Mouse (Mus musculus) midbrain, embryonic 15.5 days (tissue): Measurements from ENCODE around the gene Ripor1. TPM values are rescaled to one million over a fixed set of nuclear protein-coding genes. Genes with fewer than 3 reads are reported as not detected.
A peak's percentile ranks its signal among the peaks of the same experiment; 100 is the strongest.
"Not testable (repeated sequence)": the region's sequence is repeated elsewhere in the genome, so short reads cannot be mapped to it uniquely, and the experiment has no call there.

ENCODE experiments used
- ATAC-seq: fragments of 200-750 bp; cut with Nextera tagmentation; replicated peaks from 2 replicates; pipeline ENCODE4 v1.8.0; 2017; ENCODE audit warnings: moderate TSS enrichment
- H3K27ac ChIP-seq: fragments of 300-500 bp; sonication (generic); 2 replicates; pipeline ENCODE4 v1.5.1; 2015; ENCODE audit warnings: mild to moderate bottlenecking, inconsistent platforms
- H3K27me3 ChIP-seq: fragments of 300-500 bp; sonication (generic); replicated peaks from 2 replicates; pipeline ENCODE4 v1.6.1; 2015; ENCODE audit warnings: inconsistent platforms
- H3K36me3 ChIP-seq: fragments of 300-500 bp; sonication (generic); replicated peaks from 2 replicates; pipeline ENCODE4 v1.6.1; 2015; ENCODE audit warnings: inconsistent platforms
- H3K4me1 ChIP-seq: fragments of 300-500 bp; sonication (generic); 2 replicates; pipeline ENCODE4 v1.6.1; 2015; ENCODE audit warnings: inconsistent platforms
- H3K4me2 ChIP-seq: fragments of 300-500 bp; sonication (generic); 2 replicates; pipeline ENCODE4 v1.6.1; 2015; ENCODE audit warnings: inconsistent platforms, mild to moderate bottlenecking, moderate library complexity
- H3K4me3 ChIP-seq: fragments of 300-500 bp; sonication (generic); 2 replicates; pipeline ENCODE4 v1.5.1; 2015; ENCODE audit warnings: mild to moderate bottlenecking, inconsistent platforms
- H3K9ac ChIP-seq: fragments of 300-500 bp; sonication (generic); 2 replicates; pipeline ENCODE4 v1.6.1; 2015; ENCODE audit warnings: mild to moderate bottlenecking, inconsistent platforms
- H3K9me3 ChIP-seq: fragments of 300-500 bp; sonication (generic); 2 replicates; pipeline ENCODE4 v1.6.1; 2016; ENCODE audit warnings: inconsistent platforms
- WGBS: fragments of 180-500 bp; shearing (Covaris S2); methylation state at CpG from one replicate; pipeline ENCODE4 v1.1.7; 2015; ENCODE audit warnings: mixed read lengths; 5-methylcytosine and 5-hydroxymethylcytosine counted together
- polyA plus RNA-seq: library from polyadenylated mRNA; unstranded; fragments of >200 nt; fragmentation: Nextera tagmentation; extraction: Ambion mirVana; gene quantifications from 2 replicates; pipeline ENCODE4 v1.2.1, GENCODE M21; 2015

Ripor1 gene
- polyA plus RNA-seq = 35.4 and 36.5 TPM in 2 replicates

DNA sequence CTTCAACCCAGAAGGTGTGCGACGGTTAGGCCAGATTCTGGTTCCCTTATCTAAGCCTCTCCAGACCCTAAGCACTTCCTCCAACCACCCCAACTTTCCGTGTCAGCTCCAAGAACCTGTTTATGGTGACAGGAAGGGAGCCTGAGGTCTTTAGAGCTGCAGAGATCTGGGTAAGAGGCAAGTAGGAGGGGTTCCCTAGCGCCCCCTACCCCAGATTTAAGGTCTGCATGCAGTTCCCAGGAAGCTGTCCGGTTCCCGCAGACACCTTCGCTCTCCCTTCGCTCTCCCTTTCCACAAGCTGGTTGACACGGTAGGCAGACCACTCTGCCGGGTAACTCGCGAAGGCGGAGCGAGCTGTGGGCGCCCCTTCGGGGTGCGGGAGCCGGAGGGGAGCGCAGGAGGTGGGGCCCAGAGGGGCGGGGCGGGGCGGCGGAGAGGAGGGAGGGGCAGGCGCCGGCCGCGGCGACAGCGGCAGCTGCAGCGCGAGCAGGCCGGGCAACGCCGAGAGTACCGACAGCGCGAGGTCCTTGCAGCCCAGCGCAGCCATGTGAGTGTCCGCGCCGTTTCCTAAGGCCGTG lies at the start of gene Ripor1:
Gene Ripor1 (plus strand): TSS at position 452 of the 578 bp plus-strand sequence.
- H3K9me3 ChIP-seq = no peaks in the 10 kb centered on the region
- no peaks in the 10 kb centered on the region for H3K27me3 ChIP-seq
- WGBS = under 1% methylated on average over 35 of the region's 42 CpGs
- H3K4me2 ChIP-seq = peak within 1 kb of the TSS; percentile 95
- no peaks in the 10 kb centered on the region for H3K36me3 ChIP-seq
- peaks cover 34% of the 10 kb centered on the region for H3K4me1 ChIP-seq
- H3K27ac ChIP-seq = peak within 1 kb of the TSS; percentile 89
- peak; percentile 83 for ATAC-seq
- H3K9ac ChIP-seq = peak within 1 kb of the TSS; percentile 83
- peak within 1 kb of the TSS; percentile 77 for H3K4me3 ChIP-seq

DNA sequence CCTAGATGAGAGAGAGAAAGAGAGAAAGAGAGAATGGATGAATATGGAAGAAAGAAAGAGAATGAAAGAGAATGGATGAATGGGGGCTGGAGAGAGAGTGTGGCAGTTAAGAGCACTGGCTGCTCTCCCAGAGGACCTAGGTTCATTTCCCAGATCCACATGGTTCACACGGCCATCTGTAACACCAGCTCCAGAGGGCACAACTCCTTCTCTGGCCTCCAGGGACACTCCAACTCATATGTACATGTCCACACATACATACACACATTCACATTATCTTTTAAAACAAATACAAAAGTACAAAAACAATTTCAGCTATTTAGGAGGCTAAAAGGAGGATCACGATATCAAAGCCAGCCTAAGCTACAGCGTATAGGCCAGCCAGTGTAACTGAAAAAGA lies 42.2 kb upstream of the Ripor1 start:
- Histone ChIP-seq H3K9me3 (no peaks in the 10 kb centered on the region), H3K4me2 (no peak overlapping the region), H3K27me3 (no peaks in the 10 kb centered on the region), H3K4me1 (peaks cover 41% of the 10 kb centered on the region), H3K9ac (no peak overlapping the region), H3K4me3 (no peak overlapping the region), H3K27ac (no peak overlapping the region), H3K36me3 (no peaks in the 10 kb centered on the region)
- no peak for ATAC-seq
- 83% methylated on average over 3 of the region's 3 CpGs for WGBS

DNA sequence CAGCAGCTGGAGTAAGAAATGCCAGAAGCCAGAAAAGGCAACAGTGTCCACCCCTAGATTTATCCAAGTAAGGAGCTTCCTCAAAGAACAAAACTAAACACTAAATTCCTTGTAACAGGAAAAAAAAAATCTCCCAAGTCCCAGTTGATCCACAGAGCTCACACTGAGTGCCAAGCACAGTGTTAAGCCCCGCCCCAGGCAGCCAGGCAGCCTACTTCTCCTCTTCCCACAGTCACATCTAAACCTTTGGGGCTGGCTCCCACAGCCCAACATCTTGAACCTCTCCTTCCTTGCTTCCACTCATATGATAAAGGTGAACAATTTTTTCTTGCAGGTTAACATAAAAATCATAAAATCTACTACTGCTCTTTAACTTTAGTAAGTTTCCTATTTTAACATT lies 41.2 kb upstream of the Ripor1 start:
- Histone ChIP-seq H3K27me3 (no peaks in the 10 kb centered on the region), H3K27ac (no peak overlapping the region), H3K9ac (no peak overlapping the region), H3K36me3 (no peaks in the 10 kb centered on the region), H3K4me1 (peaks cover 41% of the 10 kb centered on the region), H3K4me3 (no peak overlapping the region), H3K4me2 (no peak overlapping the region; the same call in 1 of the 2 replicates), H3K9me3 (no peaks in the 10 kb centered on the region)
- 86% methylated on average over 1 of the region's 1 CpGs for WGBS
- ATAC-seq = no peak

DNA sequence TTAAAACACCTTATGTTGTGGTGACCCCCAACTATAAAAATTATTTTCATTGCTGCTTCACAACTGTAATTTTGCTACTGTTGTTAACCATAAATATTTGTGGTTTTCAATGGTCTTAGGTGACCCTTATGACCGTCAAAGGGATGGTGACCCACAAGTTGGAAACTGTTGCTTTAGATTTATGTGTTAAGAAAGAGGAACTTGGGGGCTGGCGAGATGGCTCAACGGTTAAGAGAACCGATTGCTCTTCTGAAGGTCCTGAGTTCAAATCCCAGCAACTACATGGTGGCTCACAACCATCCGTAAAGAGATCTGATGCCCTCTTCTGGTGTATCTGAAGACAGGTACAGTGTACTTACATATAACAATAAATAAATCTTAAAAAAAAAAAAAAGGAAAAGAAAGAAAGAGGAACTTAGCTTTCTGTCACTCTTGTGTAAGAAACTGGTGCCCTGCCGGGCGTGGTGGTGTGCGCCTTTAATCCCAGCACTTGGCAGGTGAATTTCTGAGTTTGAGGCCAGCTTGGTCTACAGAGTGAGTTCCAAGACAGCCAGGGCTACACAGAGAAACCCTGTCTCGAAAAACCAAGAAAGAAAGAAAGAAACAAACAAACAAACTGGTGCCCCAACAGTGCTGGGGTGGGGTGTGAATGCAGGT lies 40.4 kb upstream of the Ripor1 start:
- H3K36me3 ChIP-seq, H3K9me3 ChIP-seq, ATAC-seq, H3K27me3 ChIP-seq: not testable (repeated sequence)
- 86% methylated on average over 9 of the region's 9 CpGs for WGBS
- Histone ChIP-seq H3K27ac (0 out of 2 replicates have a peak overlapping the region, but pooled peaks have one; percentile 89), H3K9ac (peak overlapping the region; percentile 82), H3K4me3 (peak overlapping the region; percentile 82), H3K4me1 (peaks cover 41% of the 10 kb centered on the region), H3K4me2 (peak overlapping the region; percentile 81)

DNA sequence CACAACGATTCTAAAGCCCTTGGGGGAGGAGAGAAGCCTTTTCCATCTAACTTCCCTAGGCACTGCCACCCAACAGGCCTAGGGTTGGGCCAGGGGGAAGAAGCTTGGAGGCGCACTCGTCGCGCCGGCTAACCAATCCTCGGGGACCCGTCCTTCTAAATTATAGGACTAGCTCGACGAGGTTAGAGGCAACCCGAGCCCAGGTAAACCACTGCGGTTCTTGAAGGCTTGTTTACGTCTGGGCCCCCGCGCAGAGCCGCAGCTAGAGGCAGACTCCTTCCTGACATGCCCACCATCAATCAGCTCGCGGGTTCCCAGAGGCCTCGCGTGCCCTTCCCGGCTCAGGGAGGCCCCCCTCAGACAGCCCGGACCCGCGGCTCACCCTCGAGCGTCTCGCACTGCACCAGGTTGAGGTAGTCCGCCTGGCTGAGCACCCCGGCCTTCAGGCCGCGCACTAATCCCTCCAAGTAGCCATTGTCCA lies 39.6 kb upstream of the Ripor1 start:
- Histone ChIP-seq H3K27me3 (no peaks in the 10 kb centered on the region), H3K27ac (peak overlapping the region; percentile 89), H3K9me3 (no peaks in the 10 kb centered on the region), H3K4me3 (peak overlapping the region; percentile 82), H3K9ac (peak overlapping the region; percentile 82), H3K36me3 (no peaks in the 10 kb centered on the region), H3K4me1 (peaks cover 41% of the 10 kb centered on the region), H3K4me2 (peak overlapping the region; percentile 81)
- peak; percentile 84 for ATAC-seq
- 1% methylated on average over 31 of the region's 31 CpGs for WGBS

DNA sequence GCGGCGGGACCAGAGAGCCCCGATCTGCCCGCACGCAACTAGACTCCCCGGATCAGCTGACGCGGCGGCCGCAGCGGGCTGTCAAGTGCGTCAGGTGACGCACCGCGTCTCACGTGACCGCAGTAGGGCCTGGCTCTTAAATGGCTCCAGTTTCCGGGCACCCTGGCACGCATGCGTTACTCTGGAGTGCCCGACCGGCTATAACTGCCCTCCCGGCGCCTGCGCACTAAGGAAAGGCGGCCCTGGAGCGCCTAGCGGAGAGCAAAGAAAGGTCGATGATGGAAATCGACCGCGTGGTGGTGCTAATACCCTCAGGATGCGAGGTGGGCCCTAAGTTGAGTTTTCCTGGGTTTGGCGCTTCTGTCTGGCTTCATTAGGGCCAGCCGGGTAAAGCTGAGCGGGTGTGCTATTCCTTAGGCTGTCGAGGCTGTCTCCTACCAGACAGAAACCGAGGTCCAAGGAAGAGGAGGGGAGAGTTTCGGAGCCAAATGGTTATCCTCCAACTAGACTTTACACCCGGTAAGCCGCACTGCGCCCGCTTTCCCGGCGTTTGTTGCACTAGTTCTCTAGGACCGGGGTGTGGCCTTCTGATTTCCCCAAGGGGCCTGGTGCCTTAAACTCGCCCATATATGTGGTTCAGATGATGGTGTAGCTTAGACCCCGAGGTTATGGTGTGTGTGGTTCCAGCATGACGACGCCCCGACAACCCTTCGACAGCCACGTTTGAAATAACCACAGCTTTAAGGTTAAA lies 38.9 kb upstream of the Ripor1 start, which contains the start of gene Atp6v0d1:
Gene Atp6v0d1 (minus strand): TSS at position 96 of the 751 bp plus-strand sequence.
- peak within 1 kb of the TSS; percentile 81 for H3K4me2 ChIP-seq
- no peaks in the 10 kb centered on the region for H3K9me3 ChIP-seq
- WGBS = 2% methylated on average over 53 of the region's 53 CpGs
- H3K4me1 ChIP-seq = peaks cover 41% of the 10 kb centered on the region
- peak; percentile 98 for ATAC-seq
- peak within 1 kb of the TSS; percentile 82 for H3K9ac ChIP-seq
- no peaks in the 10 kb centered on the region for H3K36me3 ChIP-seq
- no peaks in the 10 kb centered on the region for H3K27me3 ChIP-seq
- H3K27ac ChIP-seq = peak within 1 kb of the TSS; percentile 89
- peak within 1 kb of the TSS; percentile 82 for H3K4me3 ChIP-seq

DNA sequence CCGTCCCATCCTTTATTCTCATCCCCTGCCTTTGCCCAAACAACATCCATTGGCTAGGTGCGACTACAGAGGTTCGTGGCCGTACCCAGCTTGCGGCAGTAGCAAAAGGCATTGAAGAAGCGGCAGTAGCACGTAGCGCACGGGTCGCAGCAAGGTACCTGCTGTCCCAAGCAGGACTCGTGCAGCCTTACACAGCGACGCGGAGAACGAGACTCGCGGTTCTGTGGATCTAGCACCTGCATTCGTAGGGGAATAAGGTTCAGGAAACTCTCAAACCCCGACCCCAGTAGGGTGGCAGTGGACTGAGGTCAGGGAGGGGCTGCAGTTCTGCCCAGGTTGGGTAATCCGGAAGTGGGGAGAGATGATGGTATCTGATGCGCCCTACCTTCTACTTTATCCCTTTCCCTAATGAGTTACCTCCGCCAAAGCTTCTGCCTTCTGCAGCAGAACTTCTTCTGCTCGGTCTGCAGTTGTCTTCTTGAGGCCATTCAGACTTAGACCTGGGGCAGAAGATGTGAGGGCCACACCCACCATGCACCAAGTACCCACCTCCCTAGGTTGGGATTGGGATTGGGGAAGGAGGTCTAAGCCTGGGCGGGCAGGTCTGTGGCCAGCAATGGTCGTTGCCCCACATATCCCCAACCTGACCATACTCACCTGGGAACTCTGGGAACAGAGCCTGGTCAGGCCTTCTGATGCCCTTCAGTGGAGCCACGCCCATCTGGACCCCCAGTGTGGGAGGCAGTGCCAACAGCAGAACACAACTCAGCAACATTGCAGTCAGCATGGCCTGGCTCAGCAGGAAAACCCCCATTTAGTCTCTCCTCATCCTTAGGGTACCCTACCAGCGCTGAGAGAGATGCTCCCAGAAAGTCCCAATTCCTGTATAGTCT lies 38.1 kb upstream of the Ripor1 start:
- Histone ChIP-seq H3K9ac (peak overlapping the region; percentile 43), H3K27ac (peak overlapping the region; percentile 89; the same call in 1 of the 2 replicates), H3K9me3 (no peaks in the 10 kb centered on the region), H3K4me3 (peak overlapping the region; percentile 82), H3K4me1 (peaks cover 41% of the 10 kb centered on the region), H3K36me3 (no peaks in the 10 kb centered on the region), H3K27me3 (no peaks in the 10 kb centered on the region), H3K4me2 (peak overlapping the region; percentile 81)
- 25% methylated on average over 27 of the region's 27 CpGs for WGBS
- peak; percentile 34; the same call in 1 of the 2 replicates for ATAC-seq

DNA sequence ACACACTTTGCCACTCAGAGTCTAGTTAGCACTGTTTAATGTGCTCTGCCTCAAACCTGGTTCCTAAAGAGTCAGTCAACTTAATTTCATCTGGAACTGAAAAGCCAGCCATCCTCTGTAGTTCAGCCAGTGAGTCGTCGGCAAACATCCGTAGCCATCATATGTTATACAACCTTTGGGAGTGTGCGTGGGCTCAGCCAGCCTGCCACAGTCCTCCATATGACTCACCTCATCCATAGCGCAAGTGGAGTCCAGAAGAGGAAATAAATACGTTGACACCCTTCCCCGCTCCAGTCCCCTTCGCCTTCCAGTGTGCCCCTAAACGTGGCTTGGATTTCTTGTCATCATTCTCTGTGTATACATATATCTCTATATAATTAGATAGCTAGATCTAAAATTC lies 33.2 kb upstream of the Ripor1 start:
- peaks cover 6% of the 10 kb centered on the region for H3K4me1 ChIP-seq
- no peaks in the 10 kb centered on the region for H3K36me3 ChIP-seq
- no peak overlapping the region for H3K27ac ChIP-seq
- no peaks in the 10 kb centered on the region for H3K9me3 ChIP-seq
- H3K4me3 ChIP-seq = no peak overlapping the region
- no peak overlapping the region for H3K4me2 ChIP-seq
- H3K27me3 ChIP-seq = no peaks in the 10 kb centered on the region
- 92% methylated on average over 9 of the region's 9 CpGs for WGBS
- H3K9ac ChIP-seq = no peak overlapping the region
- ATAC-seq = no peak

DNA sequence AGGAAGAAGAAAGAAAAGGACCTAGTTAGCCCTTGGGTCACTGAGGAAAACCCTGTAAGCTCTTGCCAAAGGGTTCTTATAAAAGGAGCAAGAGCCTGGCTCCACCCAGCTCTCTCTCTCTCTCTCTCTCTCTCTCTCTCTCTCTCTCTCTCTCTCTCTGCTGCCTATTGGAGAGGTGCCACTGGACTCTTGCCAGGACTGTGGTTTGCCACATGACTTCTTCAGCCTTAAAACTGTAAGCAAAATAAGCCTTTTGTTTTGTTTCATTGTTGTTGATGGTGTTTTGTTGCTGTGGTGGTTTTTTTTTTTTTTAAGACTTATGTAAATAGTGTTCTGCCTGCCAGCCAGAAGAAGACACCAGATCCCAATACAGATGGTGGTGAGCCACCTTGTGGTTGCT lies 31.6 kb upstream of the Ripor1 start:
- H3K4me1 ChIP-seq = no peaks in the 10 kb centered on the region
- no peak overlapping the region for H3K27ac ChIP-seq
- no peaks in the 10 kb centered on the region for H3K36me3 ChIP-seq
- no peak for ATAC-seq
- H3K4me3 ChIP-seq = no peak overlapping the region
- no peak overlapping the region for H3K4me2 ChIP-seq
- H3K27me3 ChIP-seq = no peaks in the 10 kb centered on the region
- H3K9ac ChIP-seq = no peak overlapping the region
- no peaks in the 10 kb centered on the region for H3K9me3 ChIP-seq

DNA sequence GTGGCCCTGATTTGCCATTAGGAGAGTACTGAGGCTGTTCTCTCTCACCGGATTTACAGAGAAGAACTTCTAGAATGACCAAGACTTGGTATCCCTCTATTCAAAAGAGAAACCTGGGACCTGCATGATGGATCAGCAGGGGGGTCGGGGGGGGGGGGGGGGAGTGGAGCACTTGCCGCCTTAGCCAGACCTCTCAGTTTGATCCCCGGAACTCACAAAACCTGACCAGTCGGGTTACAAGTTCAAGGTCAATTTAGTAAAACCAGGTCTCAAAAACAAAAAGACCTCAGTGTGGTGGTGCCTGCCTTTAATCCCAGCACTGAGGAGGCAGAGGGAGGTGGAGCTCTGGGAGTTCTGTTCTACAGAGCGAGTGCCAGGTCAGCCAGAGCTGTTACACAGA lies 30.3 kb upstream of the Ripor1 start:
- WGBS = 44% methylated on average over 6 of the region's 6 CpGs
- no peak for ATAC-seq
- Histone ChIP-seq H3K4me2 (no peak overlapping the region), H3K9me3 (no peaks in the 10 kb centered on the region), H3K27me3 (no peaks in the 10 kb centered on the region), H3K4me1 (no peaks in the 10 kb centered on the region), H3K27ac (no peak overlapping the region), H3K4me3 (no peak overlapping the region), H3K36me3 (no peaks in the 10 kb centered on the region), H3K9ac (no peak overlapping the region)

DNA sequence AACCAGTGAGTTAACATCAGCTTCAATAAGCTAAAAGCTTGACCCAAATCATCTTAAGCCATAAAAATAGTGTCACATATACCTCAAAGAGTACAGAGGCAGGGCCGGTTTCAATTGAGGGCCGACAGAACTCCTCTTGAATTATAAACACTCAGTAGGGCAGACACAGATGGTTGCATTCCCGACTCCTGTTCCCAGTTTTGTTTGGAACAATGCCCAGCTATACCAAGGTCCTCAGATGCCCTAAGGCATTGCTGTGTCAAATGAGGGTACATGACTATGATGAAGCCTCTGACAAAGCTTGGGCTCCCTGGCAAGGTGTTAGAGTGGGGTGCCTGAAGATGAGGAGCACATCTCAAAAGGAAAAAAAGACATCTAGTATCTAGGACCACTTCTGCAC lies 29.5 kb upstream of the Ripor1 start:
- Histone ChIP-seq H3K4me2 (no peak overlapping the region), H3K36me3 (no peaks in the 10 kb centered on the region), H3K27ac (no peak overlapping the region), H3K9ac (no peak overlapping the region), H3K4me1 (no peaks in the 10 kb centered on the region), H3K9me3 (no peaks in the 10 kb centered on the region), H3K27me3 (no peaks in the 10 kb centered on the region), H3K4me3 (no peak overlapping the region)
- WGBS = 76% methylated on average over 3 of the region's 3 CpGs
- ATAC-seq = no peak
